Mouse (Mus musculus) lung, adult 2 months (tissue): ENCODE measurements around the gene Mgat5.

Experiments used
- CTCF ChIP-seq: fragments of 200-500 bp; IDR thresholded peaks from 2 replicates; pipeline ENCODE4 v1.5.1; 2011; ENCODE audit warnings: mild to moderate bottlenecking, low read length, control low read depth; ENCODE audit not compliant: insufficient read depth
- POLR2A ChIP-seq: fragments of 200-500 bp; IDR thresholded peaks from 2 replicates; pipeline ENCODE4 v1.6.1; 2011; ENCODE audit warnings: low read depth, mild to moderate bottlenecking, control low read depth, low read length, borderline replicate concordance; ENCODE audit errors: extremely low read depth

DNA sequence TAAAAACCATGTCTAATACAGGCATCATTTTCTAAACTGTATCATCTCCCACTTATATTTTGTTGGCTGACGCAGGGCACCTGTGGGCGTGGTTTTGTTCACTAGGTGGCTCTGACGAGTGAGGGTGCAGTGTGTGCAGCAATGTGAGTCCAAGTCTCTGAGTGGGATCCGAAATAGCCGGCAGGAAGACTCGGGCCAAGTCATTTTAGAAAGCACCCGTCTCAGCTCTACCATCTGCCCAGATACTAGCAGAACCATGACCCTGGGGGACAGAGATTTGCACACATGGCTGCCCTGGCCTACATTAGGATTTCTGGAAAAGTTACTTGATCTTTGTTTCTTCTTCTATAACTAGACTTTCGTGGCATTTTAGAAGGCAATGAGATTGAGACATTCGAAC lies 135.5 kb downstream of the Mgat5 start:
- TF ChIP-seq POLR2A: no peak
- no peak for TF ChIP-seq CTCF
